Mouse (Mus musculus) G1E (cell line): Measurements from ENCODE around the gene Sh3bp2. TPM values are rescaled to one million over a fixed set of nuclear protein-coding genes. Genes with fewer than 3 reads are reported as not detected.

ENCODE experiments used
- ATAC-seq: 2 replicates; pipeline ENCODE4 v1.8.0; 2016; ENCODE audit warnings: mild to moderate bottlenecking; ENCODE audit not compliant: insufficient number of reproducible peaks, poor library complexity, low FRiP score, severe bottlenecking; ENCODE audit errors: extremely low read depth
- DNase-seq: peaks from one replicate; pipeline ENCODE4 v3.0.0; 2012; ENCODE audit warnings: low spot score
- H3K27me3 ChIP-seq: 2 replicates; pipeline ENCODE4 v1.6.1; 2012; ENCODE audit warnings: mild to moderate bottlenecking, low read length, inconsistent platforms; ENCODE audit not compliant: insufficient read depth
- H3K36me3 ChIP-seq: replicated peaks from 2 replicates; pipeline ENCODE3; 2012; ENCODE audit warnings: mild to moderate bottlenecking, inconsistent platforms
- H3K4me1 ChIP-seq: 2 replicates; pipeline ENCODE4 v1.6.1; 2012; ENCODE audit warnings: low read depth, low read length, inconsistent platforms, mixed read lengths; ENCODE audit not compliant: insufficient read depth
- H3K4me3 ChIP-seq: 2 replicates; pipeline ENCODE4 v1.5.1; 2012; ENCODE audit warnings: low read depth, mild to moderate bottlenecking, inconsistent platforms, low read length, moderate library complexity, mixed read lengths
- H3K9me3 ChIP-seq: replicated peaks from 2 replicates; pipeline ENCODE4 v1.6.1; 2012; ENCODE audit warnings: inconsistent platforms
- CTCF ChIP-seq: IDR thresholded peaks from 2 replicates; pipeline ENCODE4 v1.5.1; 2012; ENCODE audit warnings: low read depth, low read length, inconsistent platforms, mixed read lengths
- GATA1 ChIP-seq: IDR thresholded peaks from 2 replicates; pipeline ENCODE4 v1.6.1; 2012; ENCODE audit warnings: borderline replicate concordance, low read length, inconsistent platforms, mixed read lengths
- GATA2 ChIP-seq: IDR thresholded peaks from 2 replicates; pipeline ENCODE4 v1.6.1; 2012; ENCODE audit warnings: low read depth, low read length, inconsistent platforms, borderline replicate concordance
- POLR2AphosphoS5 ChIP-seq: IDR thresholded peaks from 2 replicates; pipeline ENCODE4 v1.6.1; 2012; ENCODE audit warnings: low read depth, low read length, inconsistent platforms; ENCODE audit not compliant: insufficient replicate concordance
- TAL1 ChIP-seq: conservative IDR thresholded peaks from 2 replicates; pipeline ENCODE4 v1.6.1; 2012; ENCODE audit warnings: low read depth, low read length, inconsistent platforms, mixed read lengths
- polyA plus RNA-seq: library from polyadenylated mRNA; stranded (reverse); fragments of >175 nt; gene quantifications from 2 replicates; pipeline ENCODE4 v1.2.3, GENCODE M21; 2012
- total RNA-seq, 2 experiments: library from RNA; stranded (forward) in 1 of 2; stranded (reverse) in 1 of 2; fragments of 200-1000 nt in 1 of 2; fragments of >200 nt in 1 of 2; fragmentation: Nextera tagmentation in 1 of 2; gene quantifications; 2 replicates each; pipeline ENCODE4 v1.2.3; 2014 to 2017

Gene Sh3bp2
- total and polyA plus RNA-seq, 3 experiments: 2.2 to 6.7 (median 3.5) TPM

GRCm38 (mm10) chr5:34549483-34550221, 24.0 kb downstream of the Sh3bp2 start:
- ATAC-seq (no peak), DNase-seq (peak; percentile 56)
- H3K27me3 ChIP-seq: peaks cover 28% of the 10 kb centered on the region
- H3K4me3 ChIP-seq: peak overlapping the region; percentile 73
- TF ChIP-seq GATA1 (no peak), CTCF (no peak), POLR2AphosphoS5 (no peak), GATA2 (no peak), TAL1 (no peak)
- peaks cover 24% of the 10 kb centered on the region for H3K4me1 ChIP-seq
- H3K36me3 ChIP-seq: peaks cover 23% of the 10 kb centered on the region
- H3K9me3 ChIP-seq: no peaks in the 10 kb centered on the region

GRCm38 (mm10) chr5:34550251-34550650, 24.6 kb downstream of the Sh3bp2 start:
- H3K4me1 ChIP-seq: peaks cover 24% of the 10 kb centered on the region
- peaks cover 23% of the 10 kb centered on the region for H3K36me3 ChIP-seq
- H3K9me3 ChIP-seq: no peaks in the 10 kb centered on the region
- no peak for ATAC-seq
- no peak for DNase-seq
- H3K4me3 ChIP-seq: no peak overlapping the region; the same call in 1 of the 2 replicates
- H3K27me3 ChIP-seq: peaks cover 26% of the 10 kb centered on the region
- no peak for TF ChIP-seq GATA2
- TF ChIP-seq POLR2AphosphoS5: no peak
- no peak for TF ChIP-seq GATA1
- TF ChIP-seq TAL1: no peak
- TF ChIP-seq CTCF: no peak

GRCm38 (mm10) chr5:34551821-34552220, 26.2 kb downstream of the Sh3bp2 start:
- Histone ChIP-seq H3K9me3 (no peaks in the 10 kb centered on the region), H3K36me3 (peaks cover 39% of the 10 kb centered on the region), H3K4me1 (peaks cover 21% of the 10 kb centered on the region), H3K27me3 (peaks cover 24% of the 10 kb centered on the region), H3K4me3 (no peak overlapping the region)
- DNase-seq (no peak), ATAC-seq (no peak)
- TF ChIP-seq POLR2AphosphoS5: no peak
- TF ChIP-seq TAL1: no peak
- TF ChIP-seq GATA1: no peak
- TF ChIP-seq GATA2: no peak
- TF ChIP-seq CTCF: no peak

- H3K4me1 ChIP-seq: peaks cover 21% of the 10 kb centered on the region
- peaks cover 42% of the 10 kb centered on the region for H3K36me3 ChIP-seq
- no peak overlapping the region for H3K4me3 ChIP-seq
- no peak for ATAC-seq
- TF ChIP-seq CTCF (no peak), POLR2AphosphoS5 (no peak), TAL1 (no peak), GATA2 (no peak), GATA1 (no peak)
- no peaks in the 10 kb centered on the region for H3K27me3 ChIP-seq
- H3K9me3 ChIP-seq: no peaks in the 10 kb centered on the region
- DNase-seq: no peak
Observed at GRCm38 (mm10) chr5:34563854-34564253, 38.2 kb downstream of the Sh3bp2 start.

- no peak for TF ChIP-seq TAL1
- no peak for ATAC-seq
Observed at GRCm38 (mm10) chr5:34564291-34564690, 38.7 kb downstream of the Sh3bp2 start.

GRCm38 (mm10) chr5:34565545-34566283, 40.1 kb downstream of the Sh3bp2 start:
- Histone ChIP-seq H3K9me3 (no peaks in the 10 kb centered on the region), H3K27me3 (no peaks in the 10 kb centered on the region), H3K36me3 (peaks cover 23% of the 10 kb centered on the region), H3K4me1 (peaks cover 25% of the 10 kb centered on the region), H3K4me3 (no peak overlapping the region)
- DNase-seq: no peak
- no peak for ATAC-seq
- no peak for TF ChIP-seq POLR2AphosphoS5
- no peak for TF ChIP-seq GATA2
- no peak for TF ChIP-seq CTCF
- TF ChIP-seq GATA1: no peak
- TF ChIP-seq TAL1: no peak

More at GRCm38 (mm10) chr5:34564291-34564690, 38.7 kb downstream of the Sh3bp2 start:
- H3K4me3 ChIP-seq: no peak overlapping the region
- no peaks in the 10 kb centered on the region for H3K27me3 ChIP-seq
- H3K4me1 ChIP-seq: peaks cover 21% of the 10 kb centered on the region
- peaks cover 38% of the 10 kb centered on the region for H3K36me3 ChIP-seq
- DNase-seq: no peak
- no peaks in the 10 kb centered on the region for H3K9me3 ChIP-seq
